Mouse (Mus musculus): ENCODE measurements around the gene Trio.

DNA sequence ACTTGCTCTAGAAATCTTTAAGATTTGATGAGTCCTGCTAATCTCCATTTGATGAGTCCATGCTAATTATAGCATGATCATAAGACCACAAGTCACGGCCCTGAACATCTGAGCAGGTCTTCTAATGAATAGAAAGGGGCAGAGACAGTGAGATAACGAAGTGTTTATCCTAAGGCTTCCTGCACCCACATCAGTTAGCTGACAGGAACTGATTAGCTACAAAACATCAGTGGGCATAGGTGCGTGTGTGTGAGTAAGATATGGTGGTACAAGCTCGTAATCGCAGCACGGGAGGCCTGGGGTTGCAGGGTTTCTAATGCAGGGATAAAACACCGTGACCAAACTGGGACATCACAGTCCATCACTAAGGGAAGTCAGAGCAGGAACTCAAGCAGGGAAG lies 37.7 kb downstream of the Trio start:
- no peak for TF ChIP-seq CTCF (IDR thresholded peaks at IDR 0.05; ENCODE audit: low read depth)
- no peak for TF ChIP-seq EP300 (IDR thresholded peaks at IDR 0.05; ENCODE audit: low read depth)

Measured in liver, postnatal 0 days (tissue).